Mouse (Mus musculus): ENCODE results near the gene Fastk. TPM values are rescaled to one million over a fixed set of nuclear protein-coding genes. Genes with fewer than 3 reads are reported as not detected.

The Fastk gene
- total RNA-seq, 1 experiment from 2014 or later: 114 TPM

DNA sequence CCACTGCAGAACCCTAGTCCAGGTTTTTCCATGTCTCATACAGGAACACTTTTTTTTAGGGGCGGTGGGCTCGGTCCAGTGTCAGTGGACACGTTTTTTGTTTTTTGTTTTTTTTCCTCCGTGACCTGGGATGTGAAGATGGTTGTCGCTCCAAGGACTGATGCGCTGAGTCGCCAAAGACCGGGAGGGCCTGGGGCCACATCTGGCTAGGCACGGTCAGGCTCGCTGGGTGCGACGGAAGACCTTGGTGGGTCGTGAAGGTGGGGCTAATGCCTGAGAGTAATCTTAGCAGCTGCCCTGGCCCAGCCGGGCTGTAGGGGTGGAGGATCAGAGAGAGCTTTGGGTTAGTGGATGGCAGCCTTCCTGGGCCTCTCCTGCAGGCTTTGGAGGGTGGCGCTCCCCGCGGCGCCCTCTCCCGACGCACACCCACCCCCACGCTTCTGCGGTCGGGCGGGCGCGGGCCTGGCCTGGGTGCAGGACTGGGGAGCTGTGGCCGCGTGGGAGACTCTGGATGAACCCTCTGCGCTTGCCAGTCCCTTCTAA lies 7.7 kb upstream of the Fastk start:
- DNase-seq: peak; percentile 43

DNA sequence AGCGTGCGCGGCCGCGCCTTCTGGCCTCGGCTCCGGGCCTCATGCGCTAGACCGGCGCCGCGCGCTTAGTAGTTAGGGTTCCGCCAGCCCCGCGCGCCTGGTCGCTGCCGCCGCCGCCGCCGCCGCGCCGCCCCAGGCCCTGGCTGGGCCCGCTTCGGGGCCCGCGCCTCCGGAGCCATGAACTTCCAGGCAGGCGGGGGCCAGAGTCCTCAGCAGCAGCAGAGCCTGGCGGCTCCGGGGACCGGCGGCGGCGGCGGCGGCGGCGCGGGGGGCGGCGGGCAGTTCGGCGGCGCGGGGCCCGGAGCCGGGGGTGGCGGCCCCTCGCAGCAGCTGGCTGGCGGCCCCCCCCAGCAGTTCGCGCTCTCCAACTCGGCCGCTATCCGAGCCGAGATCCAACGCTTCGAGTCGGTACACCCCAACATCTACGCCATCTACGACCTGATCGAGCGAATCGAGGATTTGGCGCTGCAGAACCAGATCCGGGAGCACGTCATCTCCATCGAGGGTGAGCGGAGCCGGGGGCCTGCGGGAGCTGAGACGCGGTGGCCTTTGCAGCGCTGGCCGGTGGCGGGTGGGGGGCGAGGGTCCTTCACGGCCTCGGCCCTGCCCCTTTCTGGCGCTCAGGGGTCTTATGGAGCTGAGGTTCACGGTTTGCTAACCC lies 7.1 kb upstream of the Fastk start, which contains the start of gene Agap3:
Agap3 (plus strand) TSS at position 148 of the 661 bp plus-strand sequence.
- DNase-seq: peak; percentile 43

DNA sequence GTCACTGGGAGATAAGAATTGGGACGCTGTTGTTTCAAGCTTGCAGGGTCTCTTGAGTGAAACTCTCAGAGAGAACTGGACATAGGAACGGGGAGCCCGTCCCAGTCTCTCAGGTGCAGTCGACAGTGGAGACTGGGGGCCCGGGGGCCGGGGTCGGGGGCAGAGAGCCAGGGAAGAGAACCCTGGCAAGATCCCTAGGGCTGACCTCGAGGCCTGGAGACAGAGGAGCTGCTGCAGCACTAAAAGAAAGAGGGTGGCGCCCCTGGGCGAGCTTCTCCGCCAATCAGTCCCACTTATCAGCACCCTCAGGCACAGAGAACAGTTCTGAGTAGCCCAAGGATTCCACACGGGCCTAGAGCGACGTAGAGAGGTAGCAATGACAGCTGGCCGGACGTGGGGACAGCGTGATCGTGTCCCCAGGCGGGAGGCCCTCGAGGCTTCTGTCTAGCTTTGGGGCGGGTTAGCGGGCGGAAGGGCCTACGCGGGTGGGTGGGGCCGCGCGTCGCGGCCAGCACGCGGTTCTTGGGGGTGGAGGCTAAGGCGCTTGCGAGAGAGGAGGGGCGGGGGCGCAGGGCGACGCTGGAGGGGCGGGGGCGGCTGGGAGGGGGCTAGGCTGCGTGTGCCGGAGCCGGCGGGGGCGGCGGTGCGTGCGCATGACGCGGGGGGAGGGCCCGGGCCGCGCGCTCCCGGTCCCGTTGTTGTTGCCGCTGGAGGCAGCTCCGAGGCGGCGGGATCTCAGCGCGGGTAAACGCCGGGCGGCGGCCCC lies 6.4 kb upstream of the Fastk start:
- DNase-seq: peak; percentile 91

DNA sequence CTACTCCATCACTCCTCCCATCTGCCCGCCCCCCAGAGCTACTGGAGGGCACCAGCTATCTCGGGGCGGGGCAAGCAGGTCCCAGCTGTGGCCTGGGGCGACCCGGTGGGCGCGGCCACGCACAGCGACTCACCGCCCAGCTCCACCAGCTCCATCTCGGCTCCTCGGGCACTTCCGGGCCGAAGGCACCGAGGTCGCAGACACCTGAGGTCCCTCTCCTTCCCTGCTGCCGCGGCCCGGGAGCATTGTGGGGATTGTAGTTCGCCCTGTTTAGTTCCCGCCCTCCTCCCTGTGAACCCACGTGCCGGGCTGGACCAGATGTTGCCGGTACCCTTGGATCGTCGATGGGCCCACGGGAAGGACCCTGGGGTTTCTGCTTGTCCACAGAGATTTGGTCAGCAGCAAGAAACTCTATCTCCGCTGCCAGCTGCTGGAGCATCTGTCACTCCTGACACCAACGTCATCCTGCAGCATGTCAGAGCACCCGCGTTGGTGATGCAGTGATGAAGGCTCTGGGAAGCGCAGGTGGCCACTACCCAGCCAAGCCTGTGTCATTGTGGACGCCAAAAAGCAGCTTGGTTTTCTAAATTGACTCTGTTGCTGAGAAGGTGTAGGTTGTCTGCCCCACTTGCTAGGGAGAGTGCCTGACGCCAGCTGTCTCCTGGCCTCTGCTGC lies 2.7 kb upstream of the Fastk start, which contains the start of gene Tmub1:
Tmub1 (minus strand) TSS at position 231 of the 675 bp plus-strand sequence.
- DNase-seq: peak; percentile 78

DNA sequence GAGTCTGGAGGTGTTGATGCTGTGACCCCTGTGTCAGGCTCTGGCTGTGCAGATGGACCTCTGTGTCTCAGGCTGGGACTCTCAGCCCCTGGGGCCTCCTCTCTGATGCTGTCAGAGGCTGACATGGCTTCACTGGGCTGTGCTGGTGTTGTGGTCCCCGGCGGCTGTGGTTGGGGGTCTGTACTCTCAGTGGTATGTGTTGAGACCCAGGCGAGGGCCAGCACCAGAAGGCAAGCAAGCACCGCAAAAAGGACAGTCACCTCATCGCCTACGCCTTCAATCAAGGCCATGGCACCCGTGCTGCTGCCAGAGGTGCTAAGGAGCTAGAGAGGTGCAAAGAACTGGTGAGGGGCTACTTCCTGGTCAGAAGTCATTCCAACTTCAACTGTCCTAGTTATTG lies 1.5 kb upstream of the Fastk start:
- DNase-seq: no peak

DNA sequence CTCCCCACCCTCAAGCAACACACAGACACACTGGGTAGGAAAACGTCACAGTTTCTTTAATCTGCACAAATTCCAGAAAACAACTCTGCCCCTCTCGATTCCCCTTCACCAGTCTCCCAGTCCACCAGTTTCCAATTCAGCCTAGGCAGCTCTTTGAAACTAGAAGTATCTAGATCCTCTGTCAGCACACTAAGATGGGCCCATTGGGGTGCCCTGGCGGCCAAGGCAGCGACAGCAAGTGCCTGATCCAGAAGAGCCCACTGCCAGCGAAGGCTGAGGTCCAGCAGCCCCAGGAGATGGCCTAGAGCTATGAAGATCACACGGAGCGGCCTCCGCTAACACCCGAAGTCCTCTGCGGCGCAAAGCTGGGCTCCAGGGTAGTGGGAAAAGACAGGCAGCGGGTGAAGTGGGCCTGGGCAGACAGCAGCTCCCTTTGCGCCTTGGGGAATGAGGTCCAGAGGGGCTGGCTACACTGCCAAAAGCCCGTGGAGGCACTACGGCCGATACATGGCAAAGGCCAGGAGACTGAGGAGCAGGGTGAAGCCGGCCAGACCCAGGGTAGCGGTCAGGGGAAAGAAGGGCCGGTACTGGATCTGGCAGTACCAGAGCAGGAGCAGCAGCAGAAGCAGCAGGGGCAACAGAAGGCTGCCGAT lies 467 bp upstream of the Fastk start:
- DNase-seq: no peak

DNA sequence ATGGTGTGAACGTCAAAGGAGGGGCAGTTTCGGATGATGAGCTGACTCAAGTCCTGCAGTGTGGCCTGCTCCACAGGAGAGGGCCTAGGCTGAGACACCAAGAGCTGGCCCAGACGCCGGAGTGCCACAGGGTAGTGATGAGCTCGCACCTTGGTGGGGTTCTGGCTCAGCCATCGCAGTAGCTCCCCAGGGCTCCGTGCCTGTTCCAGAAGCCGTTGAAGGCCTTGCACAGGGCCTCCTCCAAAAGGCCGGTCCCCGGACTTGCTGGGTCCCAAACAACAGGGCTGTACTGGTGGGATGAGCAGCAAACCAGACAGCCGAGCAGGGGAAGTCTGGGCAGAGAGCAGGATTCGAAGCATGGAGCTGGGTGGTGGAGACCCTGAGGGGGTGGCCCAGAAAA lies 1.2 kb downstream of the Fastk start:
- no peak for DNase-seq

DNA sequence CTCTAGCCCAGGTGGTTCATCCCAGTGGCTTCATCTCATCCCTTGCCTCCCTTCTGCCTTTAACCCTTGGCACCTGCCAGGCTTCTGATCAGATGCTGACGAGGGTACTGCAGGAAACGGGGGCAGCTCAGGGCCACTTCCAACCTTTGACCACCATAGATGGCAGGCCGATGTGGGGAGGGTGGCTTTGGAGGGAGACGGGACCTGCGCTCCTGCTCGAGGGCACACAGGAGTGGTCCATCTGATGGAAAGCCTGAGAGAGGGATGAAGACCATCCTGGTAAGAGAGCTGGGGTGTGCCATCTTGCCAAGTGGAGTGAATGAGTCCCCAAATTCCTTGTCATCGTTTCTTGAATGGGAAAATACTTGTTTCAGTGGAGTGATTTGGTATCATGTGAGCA lies 1.9 kb downstream of the Fastk start:
- no peak for DNase-seq

DNA sequence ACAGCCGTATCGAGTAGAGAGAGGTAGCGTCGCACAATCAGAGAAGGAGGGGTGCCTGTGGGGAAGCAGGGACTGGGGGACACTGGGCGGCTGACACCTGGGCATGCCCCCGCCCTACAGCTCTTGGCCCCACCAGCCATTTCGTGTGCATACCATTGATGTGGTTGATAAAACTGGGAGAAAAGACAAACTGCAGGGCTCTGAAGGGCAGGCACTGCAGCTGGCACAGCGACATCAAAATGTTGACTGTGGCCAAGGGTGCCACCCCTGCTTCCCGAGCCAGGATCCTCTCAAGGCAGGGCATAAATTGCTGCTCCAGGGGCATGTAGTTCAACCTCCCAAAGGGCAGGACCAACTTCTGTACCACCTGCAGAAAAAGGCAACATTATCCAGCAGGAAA lies 3.1 kb downstream of the Fastk start:
- no peak for DNase-seq

DNA sequence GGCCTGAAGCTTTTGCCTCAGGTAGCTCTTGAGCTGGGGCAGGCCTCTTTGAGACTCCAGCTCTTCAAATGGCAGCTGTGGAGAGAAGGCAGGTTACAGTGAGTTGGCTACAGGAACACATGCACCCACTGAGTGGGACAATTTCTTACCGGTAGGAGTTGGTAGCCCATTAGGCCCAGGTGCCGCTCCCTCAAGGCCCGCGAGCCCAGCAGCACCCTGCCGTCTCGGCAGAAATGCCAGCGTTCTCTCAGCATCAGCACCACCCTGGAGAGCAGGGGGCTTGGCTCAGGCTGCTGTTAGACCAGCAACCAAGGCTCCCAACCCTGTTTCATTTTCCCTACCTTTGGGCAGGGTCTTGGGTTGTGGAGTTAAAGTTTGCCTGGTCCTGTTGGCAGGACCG lies 3.9 kb downstream of the Fastk start:
- DNase-seq: no peak

DNA sequence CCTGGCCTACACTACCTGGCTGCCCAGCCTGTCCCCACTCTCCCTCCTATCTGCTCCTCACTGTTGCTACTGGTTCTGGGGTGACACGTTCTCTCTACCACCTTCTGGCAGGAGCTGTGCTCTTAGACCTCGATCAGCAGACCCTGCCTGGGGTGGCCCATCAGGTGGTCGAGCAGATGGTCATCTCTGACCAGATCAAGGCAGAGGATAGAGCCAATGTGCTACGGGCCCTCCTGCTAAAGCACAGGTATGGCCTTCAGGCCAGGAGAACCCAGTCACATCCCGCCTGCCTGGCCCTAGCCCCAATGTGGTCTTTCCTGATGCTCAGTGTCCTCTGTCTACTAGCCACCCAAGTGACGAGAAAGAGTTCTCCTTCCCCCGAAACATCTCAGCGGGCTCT lies 11.1 kb downstream of the Fastk start:
- no peak for DNase-seq

DNA sequence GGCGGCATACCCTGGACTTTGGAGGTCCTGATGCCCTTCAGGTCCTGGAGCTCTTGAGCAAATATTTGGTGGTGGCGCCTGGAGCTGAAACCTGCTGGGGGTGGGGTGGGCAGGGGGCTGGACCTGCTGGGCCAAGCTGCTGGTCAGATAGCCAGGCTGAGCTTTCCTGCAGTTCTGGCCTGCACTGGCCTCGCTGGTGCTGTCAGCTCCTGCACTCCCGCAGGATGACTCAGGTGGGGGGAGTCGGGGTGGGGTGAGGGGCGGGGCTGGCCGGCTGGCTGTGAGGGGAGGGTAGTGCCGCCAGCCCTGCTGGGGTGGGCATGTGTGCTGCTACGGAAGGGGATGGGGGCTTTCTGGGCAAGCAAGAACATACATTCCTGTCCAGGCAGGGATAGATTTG lies 16.5 kb downstream of the Fastk start:
- peak; percentile 59 for DNase-seq

DNA sequence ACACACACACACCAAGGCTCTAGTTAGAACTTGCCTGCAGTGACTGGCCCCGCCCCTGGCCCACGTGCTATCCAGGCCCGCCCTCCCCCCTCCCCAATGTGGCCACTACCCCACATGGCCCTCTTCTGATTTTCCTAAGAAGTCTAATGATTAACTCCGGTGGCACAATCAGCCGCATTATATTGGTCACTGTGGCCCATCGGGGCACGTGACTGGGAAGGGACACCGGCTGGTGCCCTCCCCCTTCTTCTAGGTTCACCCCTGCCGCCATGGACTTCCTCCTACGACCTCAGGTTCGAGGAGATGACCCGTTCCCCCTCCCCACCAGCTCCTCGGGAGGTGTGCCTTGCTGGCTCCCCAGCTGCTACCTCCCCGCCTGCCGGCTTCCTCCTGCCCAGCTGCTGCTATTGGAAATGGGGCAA lies 17.1 kb downstream of the Fastk start:
- no peak for DNase-seq

DNA sequence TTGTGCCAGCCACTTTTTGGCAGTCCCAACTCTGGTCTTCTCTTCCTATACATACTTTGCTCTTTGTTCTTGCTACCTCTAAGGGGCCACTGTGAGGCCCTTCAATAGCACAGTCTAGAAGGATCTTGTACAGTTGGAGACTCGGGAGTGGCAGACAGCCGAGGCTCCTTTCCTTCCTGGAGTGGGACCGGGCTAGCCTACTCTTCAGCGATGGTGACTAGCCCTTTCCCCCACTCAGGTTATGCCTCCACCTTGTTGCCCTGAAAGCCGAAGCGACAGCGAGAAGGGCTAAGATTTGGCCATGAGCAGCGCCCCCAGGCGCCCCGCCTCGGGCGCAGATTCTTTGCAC lies 17.8 kb downstream of the Fastk start:
- no peak for DNase-seq

DNA sequence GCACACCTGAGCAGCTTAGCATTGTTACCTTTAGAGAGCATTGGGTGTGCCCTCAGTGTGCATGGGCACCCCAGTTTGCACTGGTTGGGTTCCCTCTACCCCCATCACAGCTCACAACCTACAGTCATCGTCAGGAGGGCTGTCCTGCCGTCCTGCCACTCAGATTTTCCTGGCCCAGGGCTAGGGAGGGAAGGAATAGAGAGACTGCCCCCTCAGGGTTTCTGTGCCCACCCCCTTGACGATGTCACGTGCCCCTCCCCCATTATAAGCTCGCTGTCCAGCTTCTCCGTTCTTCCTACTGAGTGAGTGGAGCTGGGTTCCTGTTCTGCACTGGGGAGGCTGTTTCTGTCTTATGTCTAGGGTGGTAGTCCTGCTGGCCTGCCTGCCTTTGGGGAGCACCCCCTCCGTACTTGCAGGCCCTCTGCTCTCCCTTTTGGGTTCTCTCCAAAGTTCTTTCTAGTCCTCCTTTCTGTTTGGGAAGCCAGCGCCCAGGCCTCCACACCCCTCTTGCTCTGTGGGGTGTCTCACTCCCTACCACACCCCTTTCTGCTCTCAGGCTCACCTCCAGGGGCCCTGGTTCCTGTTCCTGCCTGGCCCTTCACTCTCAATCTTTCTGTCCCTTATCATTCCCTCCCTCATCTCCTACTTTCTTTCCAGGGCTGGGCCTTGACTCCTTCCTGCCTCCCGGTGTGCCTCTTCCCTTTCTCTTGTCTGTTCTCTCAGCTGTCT lies 18.4 kb downstream of the Fastk start:
- no peak for DNase-seq

DNA sequence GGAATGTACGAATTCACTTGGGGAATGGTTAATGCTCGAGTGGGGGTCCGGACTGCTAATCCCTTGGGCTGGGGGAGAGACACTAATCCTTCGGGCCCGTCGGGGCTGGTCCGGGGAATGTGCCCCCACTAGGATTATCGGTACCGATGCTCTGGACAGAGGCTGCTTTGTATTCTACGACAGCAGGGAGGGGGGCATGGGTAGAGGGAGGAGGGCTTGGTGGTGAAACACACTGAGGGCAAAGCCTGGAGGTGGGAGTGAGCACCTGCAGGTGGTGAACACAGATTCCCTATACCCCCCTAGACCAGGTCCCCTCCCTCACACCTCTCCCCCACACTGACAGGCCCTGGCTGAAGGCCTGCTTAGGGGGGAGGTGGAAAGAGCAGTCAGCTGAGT lies 19.1 kb downstream of the Fastk start:
- no peak for DNase-seq

DNA sequence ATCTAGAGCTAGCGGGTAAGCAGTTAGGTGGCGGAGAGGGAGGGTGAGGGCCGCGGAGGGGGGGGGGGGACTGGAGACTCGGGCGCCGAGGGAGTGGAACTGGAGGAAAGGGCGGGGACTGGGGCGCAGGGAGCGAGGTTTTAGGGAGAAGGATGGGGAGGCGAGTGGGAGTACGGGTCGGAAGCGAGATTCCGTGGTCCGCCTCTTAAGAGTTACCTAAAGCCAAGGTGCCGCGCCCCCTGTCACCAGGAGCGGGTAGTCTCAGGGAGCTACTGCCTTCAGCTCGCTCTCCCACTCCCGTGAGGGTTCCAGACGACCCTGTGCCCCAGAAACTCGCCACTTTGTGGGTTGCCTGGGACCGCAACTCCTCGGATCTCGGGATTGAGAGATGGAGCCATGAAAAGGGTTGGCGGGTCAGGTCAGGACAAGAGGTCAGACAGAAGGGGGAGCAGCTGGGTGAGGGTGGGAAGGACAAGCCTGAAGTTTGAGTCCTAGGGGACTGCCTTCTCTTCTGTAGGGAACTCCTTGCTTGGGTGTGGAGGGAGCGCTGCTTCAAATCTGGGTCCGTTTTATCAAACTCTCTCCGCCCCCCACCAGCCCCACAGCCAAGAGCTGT lies 19.6 kb downstream of the Fastk start:
- peak; percentile 57 for DNase-seq

DNA sequence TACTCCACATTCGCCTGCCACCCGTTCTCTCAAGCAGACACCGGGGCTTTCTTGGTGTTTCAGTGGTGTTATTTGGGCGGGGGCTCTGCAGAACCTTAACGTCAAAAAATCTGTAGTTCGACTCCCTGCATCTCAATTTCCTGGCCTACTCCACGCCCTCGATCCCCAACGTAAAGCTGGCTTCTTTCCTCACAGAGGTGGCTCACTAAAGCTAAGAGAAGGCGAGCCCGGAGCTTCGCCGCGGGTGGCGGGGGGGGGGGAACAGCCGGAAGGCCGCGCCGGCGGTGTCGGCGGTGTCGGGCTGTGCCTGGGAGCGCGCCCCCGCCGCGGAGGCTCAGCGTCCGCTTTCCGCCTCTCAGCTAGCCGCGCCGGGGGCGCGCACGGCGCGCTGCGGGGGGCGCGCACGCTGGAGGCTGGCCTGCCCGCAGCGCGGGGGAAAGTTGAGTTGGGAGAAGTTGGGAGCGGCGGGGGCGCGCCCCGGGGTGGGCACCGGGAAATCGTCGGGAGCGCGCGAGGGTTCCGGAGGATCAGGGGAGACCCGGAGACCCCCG lies 20.2 kb downstream of the Fastk start:
- DNase-seq: peak; percentile 89

DNA sequence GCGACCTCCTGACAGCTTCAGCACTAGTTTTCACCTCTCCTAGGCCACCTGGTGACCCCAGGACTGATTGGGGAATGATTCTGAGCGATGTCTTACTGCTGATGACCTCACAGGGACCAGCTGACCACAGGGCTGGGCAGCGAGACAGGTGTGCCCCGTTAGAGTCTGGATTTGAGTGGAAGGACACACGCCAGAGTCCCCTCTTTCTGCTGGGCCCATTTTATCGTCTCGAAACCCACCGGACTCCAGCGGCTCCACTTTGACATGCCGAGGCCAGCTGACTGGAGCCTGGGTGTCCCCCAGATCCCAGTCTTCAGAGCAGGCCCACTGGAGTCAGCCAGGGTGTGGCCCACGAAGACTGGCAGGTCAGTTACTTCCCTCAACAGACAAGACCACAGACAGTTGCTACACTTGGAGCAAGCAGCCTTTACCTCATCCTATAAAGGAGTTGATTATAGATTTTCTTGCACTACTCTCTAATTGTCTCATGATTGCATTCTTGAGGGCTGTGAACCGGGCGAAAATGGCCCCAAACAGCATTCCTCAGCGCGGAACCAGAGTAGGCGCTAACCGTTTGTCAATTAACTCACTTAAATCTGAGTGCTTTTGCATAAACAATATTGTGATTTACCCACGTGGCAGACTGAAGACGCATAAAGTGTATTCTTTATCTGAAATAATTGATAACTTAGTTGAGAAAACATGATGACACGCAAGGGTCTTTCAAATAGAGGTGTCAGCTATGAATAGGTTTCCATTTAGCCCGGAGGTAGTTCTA lies 20.9 kb downstream of the Fastk start:
- DNase-seq: peak; percentile 25

Data from adrenal gland, postnatal 25 days (tissue).